Mouse (Mus musculus) cerebellum, adult 2 months (tissue): ENCODE measurements around the gene Ap1b1.
A peak's percentile ranks its signal among the peaks of the same experiment; 100 is the strongest.

ENCODE experiments used
- CTCF ChIP-seq: fragments of 200-500 bp; IDR thresholded peaks from 2 replicates; pipeline ENCODE4 v1.5.1; 2011; ENCODE audit warnings: low read depth, mild to moderate bottlenecking, control low read depth, low read length, moderate library complexity, borderline replicate concordance; ENCODE audit not compliant: insufficient read depth
- POLR2A ChIP-seq: fragments of 200-500 bp; IDR thresholded peaks from 2 replicates; pipeline ENCODE4 v1.6.1; 2011; ENCODE audit warnings: low read length, control low read depth, borderline replicate concordance; ENCODE audit not compliant: insufficient read depth

DNA sequence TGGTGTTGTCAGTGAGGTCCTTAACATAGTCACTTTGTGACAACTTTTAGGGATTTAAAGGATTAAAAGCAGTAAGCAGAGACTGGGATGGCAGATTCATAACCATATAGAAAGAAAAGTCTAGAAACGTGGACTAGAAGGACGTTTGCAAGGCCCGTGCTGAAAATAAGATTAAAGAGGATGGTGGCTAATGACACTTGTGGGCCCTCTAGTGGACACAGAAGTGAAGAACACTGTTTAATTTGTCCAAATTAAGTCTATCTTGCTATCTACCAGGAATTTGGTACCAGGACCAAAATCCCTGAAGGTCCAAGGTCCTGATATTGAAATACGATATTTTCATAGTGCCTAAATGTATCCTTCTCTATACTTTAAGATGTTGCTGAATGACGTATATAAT, 2.4 kb upstream of the Ap1b1 start:
- peak; percentile 25; the same call in 1 of the 2 replicates for TF ChIP-seq CTCF
- no peak for TF ChIP-seq POLR2A
